Mouse (Mus musculus): ENCODE data around the gene Rasgef1b.

Rasgef1b gene

GRCm38 (mm10) chr5:99375725-99376124, 353.1 kb downstream of the Rasgef1b start:
- in situ Hi-C loops (cut with MboI, MseI): no loop called here

GRCm38 (mm10) chr5:99374460-99374859, 354.4 kb downstream of the Rasgef1b start:
- in situ Hi-C loops (cut with MboI, MseI): no loop called here

- in situ Hi-C loops (cut with MboI, MseI): no loop called here
These were observed 355.2 kb downstream of the Rasgef1b start for GRCm38 (mm10) chr5:99373570-99374151.

- in situ Hi-C loops (cut with MboI, MseI): no loop called here
These were observed 358.2 kb downstream of the Rasgef1b start for GRCm38 (mm10) chr5:99370636-99371035.

GRCm38 (mm10) chr5:99369256-99369655, 359.6 kb downstream of the Rasgef1b start:
- in situ Hi-C loops (cut with MboI, MseI): no loop called here

- in situ Hi-C loops (cut with MboI, MseI): no loop called here
These were observed 360.2 kb downstream of the Rasgef1b start for GRCm38 (mm10) chr5:99368615-99369014.

- in situ Hi-C loops (cut with MboI, MseI): no loop called here
These were observed 368.3 kb downstream of the Rasgef1b start for GRCm38 (mm10) chr5:99360531-99360930.

GRCm38 (mm10) chr5:99359251-99359650, 369.6 kb downstream of the Rasgef1b start:
- in situ Hi-C loops (cut with MboI, MseI): no loop called here

GRCm38 (mm10) chr5:99354640-99355132, 374.2 kb downstream of the Rasgef1b start:
- in situ Hi-C loops (cut with MboI, MseI): no loop called here

- in situ Hi-C loops (cut with MboI, MseI): no loop called here
These were observed 378.8 kb downstream of the Rasgef1b start for GRCm38 (mm10) chr5:99350030-99350429.

GRCm38 (mm10) chr5:99348257-99348849, 380.5 kb downstream of the Rasgef1b start:
- in situ Hi-C loops (cut with MboI, MseI): no loop called here

- in situ Hi-C loops (cut with MboI, MseI): no loop called here
These were observed 386.3 kb downstream of the Rasgef1b start for GRCm38 (mm10) chr5:99342527-99342926.

GRCm38 (mm10) chr5:99340311-99340989, 388.4 kb downstream of the Rasgef1b start:
- in situ Hi-C loops (cut with MboI, MseI): no loop called here

- in situ Hi-C loops (cut with MboI, MseI): no loop called here
These were observed 389.1 kb downstream of the Rasgef1b start for GRCm38 (mm10) chr5:99339790-99340189.

- in situ Hi-C loops (cut with MboI, MseI): no loop called here
These were observed 390.0 kb downstream of the Rasgef1b start for GRCm38 (mm10) chr5:99338826-99339225.

GRCm38 (mm10) chr5:99336427-99336826, 392.4 kb downstream of the Rasgef1b start:
- in situ Hi-C loops (cut with MboI, MseI): no loop called here

GRCm38 (mm10) chr5:99334017-99334416, 394.8 kb downstream of the Rasgef1b start:
- in situ Hi-C loops (cut with MboI, MseI): no loop called here

- in situ Hi-C loops (cut with MboI, MseI): no loop called here
These were observed 396.8 kb downstream of the Rasgef1b start for GRCm38 (mm10) chr5:99332021-99332420.

- in situ Hi-C loops (cut with MboI, MseI): no loop called here
These were observed 399.8 kb downstream of the Rasgef1b start for GRCm38 (mm10) chr5:99329065-99329464.

GRCm38 (mm10) chr5:99327019-99327418, 401.8 kb downstream of the Rasgef1b start:
- in situ Hi-C loops (cut with MboI, MseI): no loop called here

GRCm38 (mm10) chr5:99325301-99325700, 403.6 kb downstream of the Rasgef1b start:
- in situ Hi-C loops (cut with MboI, MseI): no loop called here

GRCm38 (mm10) chr5:99320783-99321182, 408.1 kb downstream of the Rasgef1b start:
- in situ Hi-C loops (cut with MboI, MseI): no loop called here

- in situ Hi-C loops (cut with MboI, MseI): no loop called here
These were observed 430.9 kb downstream of the Rasgef1b start for GRCm38 (mm10) chr5:99297939-99298338.

Measured in T-helper 2 cell (primary cell).